Mouse (Mus musculus): ENCODE data around the gene Gpr142.

Gene Gpr142

DNA sequence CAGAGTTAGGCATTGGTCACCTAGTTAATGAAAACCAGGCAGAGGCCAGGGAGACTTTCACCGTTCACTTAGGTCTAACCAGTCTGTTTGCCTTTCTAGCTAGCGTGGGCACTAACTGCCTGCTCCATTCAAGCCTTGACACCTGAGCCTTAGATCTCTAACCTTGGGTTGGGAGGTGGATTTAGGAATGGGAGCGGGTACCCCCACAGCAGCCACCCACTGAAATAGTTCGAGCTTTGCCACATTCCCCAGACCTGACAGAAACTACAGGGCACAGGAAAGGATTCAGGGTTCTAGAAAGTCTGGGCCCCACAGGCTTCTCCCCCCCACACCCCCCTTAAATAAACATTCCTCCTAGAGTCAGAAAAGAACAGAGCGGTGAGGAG is 51.3 kb downstream of the Gpr142 start:
- no peak for TF ChIP-seq GATA4 (IDR thresholded peaks at IDR 0.05; ENCODE audit: insufficient replicate concordance, low read length)

DNA sequence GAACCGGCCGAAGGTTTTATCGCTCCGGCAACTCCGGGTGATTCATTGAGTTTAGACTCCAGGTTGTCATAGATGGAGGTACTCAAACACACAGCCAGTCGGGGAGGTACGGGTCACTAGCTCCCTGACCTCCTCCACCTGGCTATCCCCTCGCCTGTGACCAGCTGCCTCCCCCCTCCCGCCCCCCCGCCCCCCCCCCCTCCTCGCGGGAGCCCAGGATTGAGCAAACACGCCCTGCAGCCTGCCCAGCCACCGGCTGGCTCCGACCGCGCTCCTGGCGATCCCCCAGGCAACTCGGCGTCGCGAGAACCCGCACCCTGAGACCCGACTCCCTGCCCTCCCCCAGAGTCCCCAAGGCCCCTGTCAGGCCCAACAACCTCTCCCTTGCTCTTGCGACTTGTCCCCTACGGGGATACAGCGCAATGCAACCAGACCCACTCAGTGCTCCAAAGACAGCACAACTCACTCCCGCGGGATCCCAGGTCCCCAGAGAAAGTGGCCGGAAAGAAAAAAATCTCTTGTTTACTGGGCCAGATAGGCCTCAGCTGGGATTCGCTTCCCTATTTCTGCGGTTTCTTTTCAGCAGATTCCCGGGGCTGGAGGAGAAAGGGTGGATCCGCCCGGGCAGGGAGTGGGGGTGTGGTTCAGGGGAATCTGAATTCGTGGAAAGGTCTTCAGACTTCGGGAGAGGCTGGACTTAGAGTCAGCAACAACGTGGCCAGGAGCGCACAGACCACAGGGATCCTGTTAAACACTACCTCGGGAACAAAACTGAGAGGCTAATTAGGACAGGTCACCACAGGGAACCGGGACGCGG is 51.9 kb downstream of the Gpr142 start, which contains the start of gene Gprc5c:
Gene Gprc5c (plus strand): TSS at position 701 of the 817 bp plus-strand sequence.
- no peak for TF ChIP-seq GATA4 (IDR thresholded peaks at IDR 0.05; ENCODE audit: insufficient replicate concordance, low read length)

DNA sequence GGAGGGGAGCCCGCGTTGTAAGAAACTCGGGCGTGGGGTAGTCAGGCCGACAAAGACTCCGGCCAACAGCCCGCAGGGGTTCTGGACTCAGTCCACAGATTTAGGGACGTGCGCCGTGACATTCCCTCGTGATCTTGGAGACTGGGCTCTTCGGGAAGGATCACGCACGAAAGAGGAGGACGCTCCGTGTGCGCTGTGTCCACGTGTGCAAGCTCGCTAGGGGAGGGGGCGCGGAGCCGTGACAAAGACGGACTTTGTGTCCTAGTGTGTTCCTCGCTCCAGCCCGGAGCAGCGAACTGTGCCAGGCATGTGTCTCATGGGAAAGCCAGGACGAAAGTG is 52.5 kb downstream of the Gpr142 start:
- TF ChIP-seq GATA4 (IDR thresholded peaks at IDR 0.05; ENCODE audit: insufficient replicate concordance, low read length): no peak

DNA sequence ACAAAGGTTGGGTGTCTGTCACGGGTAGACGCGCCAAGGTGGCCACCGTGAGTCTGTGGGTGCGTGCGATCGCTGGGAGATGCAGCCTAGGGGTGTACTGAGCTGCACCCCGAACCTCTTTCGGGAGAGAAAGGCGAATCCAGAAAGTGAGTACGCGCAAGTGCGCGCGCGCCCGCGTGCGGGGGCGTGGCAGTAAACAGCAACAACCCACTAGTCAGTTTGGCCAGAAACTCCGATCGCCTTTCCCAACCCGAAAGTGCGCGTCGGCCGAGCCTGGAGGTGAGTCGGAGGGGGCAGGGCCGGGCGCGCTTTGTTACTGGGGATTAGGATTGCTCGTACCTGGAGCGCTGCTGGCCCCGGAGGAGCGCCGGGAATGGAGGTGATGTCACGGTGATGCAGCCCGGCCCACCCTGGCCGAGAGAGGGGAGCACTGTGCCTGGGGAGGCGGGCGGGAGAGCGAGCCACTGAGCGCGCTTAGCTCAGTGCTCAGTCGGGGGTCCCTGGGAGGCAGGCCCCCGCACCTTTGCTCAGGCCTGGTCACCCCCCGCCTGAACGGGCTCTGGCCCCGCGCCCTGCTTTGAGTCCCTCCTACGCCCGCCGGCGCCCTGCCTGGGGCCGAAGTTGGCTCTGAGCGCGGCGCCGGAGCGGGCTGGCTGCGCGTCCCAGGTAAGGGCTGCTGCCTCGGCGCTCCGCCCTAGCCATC is 53.0 kb downstream of the Gpr142 start:
- TF ChIP-seq GATA4 (IDR thresholded peaks at IDR 0.05; ENCODE audit: insufficient replicate concordance, low read length): no peak

DNA sequence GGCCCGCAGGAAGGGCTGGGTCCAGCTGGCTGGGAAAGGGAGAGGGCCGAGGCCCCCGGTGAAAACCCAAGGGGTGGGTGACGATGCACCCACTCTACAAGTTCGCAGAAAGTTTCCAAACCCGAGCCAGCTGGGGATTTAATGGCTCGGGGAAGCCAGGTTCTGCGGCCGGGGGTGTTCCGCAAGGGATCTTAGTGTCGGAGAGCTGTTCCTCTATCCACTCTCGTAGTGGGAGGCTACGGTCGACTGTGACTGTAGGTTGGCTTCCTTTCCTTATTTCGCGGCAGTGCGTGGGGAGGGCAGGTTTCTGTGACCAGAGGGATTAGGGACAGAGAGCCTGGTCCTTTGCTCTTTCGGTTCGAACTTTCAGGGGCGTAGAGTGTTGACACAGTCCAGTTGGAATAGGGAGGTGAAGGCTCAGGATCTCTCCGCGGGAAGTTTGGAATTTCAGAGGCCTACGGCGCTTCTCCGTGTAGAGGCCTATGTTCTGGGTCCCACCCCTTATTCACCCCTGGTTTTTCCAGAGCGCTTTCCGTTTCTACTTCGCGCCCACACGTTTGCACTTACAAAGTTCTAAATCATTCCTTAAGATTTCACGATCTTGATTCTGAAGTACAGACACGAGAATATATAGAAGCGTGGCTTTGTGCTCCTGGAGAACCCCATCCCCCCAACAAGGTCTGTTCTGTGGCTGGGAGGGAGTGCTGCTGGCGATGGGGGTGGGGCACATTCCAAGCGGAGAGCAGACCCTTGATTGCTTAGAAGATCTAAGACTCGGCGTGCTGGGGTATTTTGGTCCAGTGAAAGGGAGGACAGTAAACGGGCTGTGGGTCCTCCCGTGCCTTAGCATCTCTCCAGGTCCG is 53.8 kb downstream of the Gpr142 start:
- TF ChIP-seq GATA4 (IDR thresholded peaks at IDR 0.05; ENCODE audit: insufficient replicate concordance, low read length): no peak

DNA sequence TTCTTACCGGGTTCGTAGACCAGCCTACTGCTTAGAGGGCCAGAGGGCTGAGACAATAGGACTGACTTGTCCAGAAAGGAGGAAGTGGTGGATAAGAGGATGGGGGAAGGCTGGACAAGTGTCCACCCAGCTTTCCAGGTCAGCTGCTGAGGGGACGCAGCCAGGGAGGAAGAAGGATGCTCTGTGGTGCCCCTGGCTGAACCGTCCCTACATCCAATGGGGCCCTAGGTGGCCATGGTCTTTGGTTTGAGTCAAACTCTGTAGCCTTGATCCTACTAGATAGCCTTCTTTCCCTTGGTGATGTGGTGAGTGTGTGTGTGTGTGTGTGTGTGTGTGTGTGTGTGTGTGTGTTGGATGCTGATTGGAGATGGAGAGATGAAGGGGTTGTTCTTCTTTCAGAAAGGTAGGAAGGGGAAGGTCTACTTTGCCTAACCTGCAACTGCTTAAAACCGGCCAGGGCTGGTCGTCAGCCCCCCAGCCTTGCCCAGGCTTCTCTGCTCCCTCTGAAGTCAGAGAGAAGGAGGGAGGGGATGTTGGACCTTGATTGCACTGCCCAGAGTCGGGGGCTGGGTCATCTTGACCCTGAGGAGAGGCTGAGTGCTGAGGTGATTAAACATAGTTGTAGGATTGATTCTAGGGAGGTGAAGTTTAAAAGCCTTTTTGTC is 54.6 kb downstream of the Gpr142 start:
- no peak for TF ChIP-seq GATA4 (IDR thresholded peaks at IDR 0.05; ENCODE audit: insufficient replicate concordance, low read length)

DNA sequence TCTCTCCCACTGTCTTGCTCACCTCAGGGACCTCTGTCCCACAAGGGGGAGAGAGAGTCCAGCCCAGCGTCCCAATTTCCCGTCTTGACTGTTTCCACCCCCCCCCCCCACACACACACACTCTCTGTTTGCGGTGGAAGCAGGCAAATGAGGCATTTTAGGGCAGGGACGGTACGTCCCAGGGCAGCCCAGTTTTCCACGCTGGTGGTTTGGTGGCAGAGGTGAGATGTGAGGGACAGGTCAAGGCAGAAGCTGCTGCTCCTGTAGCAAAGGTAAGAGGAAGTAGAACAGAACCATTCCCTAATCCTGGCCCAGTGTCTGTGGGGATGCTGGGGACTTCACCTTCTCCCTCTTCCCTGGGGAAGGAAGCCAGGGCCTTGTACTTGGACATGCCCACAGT is 55.9 kb downstream of the Gpr142 start:
- no peak for TF ChIP-seq GATA4 (IDR thresholded peaks at IDR 0.05; ENCODE audit: insufficient replicate concordance, low read length)

DNA sequence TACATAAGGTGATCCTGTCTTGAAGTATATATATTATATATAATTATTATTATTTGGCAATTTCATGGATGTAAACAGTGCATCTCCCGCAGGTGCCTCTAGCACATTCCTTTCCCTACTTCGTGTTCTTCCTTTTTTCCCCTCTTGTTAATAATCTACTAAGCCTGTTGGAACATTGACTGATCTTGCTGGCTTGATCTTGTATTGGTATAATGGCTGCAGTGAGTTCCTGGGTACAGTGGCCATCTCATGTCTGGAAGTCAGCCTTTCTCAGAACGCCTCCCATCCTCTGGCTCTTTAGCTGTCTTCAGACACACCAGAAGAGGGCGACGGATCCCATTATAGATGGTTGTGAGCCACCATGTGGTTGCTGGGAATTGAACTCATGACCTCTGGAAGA is 57.4 kb downstream of the Gpr142 start:
- no peak for TF ChIP-seq GATA4 (IDR thresholded peaks at IDR 0.05; ENCODE audit: insufficient replicate concordance, low read length)

All from liver, adult (tissue).